Mouse (Mus musculus) layer of hippocampus, adult 18-20 months (tissue): ENCODE results near the gene Abcb5. TPM values are rescaled to one million over a fixed set of nuclear protein-coding genes. Genes with fewer than 3 reads are reported as not detected.

ENCODE experiments used
- DNase-seq, 2 experiments: peaks; one replicate each; pipeline ENCODE4 v3.0.0; 2022; ENCODE audit warnings: low spot score in 2 of 2
- total RNA-seq, 2 experiments: library from RNA; stranded (reverse); gene quantifications; 2 replicates each; pipeline ENCODE4 v1.2.3; 2021

Abcb5 gene
- total RNA-seq, 2 experiments from 2014 or later = not detected

GRCm38 (mm10) chr12:118848496-118849202, 117.6 kb downstream of the Abcb5 start:
- DNase-seq = no peak

DNA sequence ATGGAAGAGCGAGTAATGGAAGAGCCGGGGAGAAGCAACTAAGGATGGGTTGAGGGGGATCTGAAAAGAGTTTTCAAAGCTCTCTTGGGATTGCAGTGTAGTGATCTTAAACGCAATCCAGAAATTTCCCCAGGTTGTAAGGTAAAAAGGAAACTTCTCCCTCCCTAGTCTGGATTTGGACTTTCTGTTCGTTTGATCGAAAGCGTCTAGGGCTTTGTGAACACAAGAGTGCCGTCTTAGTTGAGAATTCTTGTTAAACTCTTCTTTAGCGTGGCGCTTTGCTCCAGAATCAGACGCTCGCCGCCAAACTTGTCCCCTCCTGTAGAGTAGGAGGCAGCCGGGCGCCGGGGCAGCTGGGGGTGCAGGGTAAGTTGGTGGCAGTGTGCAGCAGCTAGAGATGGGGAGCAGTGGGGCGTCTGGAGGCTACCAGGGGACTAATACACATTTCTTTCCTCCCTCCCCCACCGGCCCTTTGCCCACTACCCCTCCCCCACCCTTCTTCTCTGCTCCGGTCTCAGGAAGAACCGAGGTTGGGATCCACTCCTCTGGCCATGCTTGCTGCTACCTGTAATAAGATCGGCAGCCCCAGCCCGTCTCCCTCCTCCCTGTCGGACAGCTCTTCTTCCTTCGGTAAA, 118.2 kb downstream of the Abcb5 start:
- DNase-seq = no peak

DNA sequence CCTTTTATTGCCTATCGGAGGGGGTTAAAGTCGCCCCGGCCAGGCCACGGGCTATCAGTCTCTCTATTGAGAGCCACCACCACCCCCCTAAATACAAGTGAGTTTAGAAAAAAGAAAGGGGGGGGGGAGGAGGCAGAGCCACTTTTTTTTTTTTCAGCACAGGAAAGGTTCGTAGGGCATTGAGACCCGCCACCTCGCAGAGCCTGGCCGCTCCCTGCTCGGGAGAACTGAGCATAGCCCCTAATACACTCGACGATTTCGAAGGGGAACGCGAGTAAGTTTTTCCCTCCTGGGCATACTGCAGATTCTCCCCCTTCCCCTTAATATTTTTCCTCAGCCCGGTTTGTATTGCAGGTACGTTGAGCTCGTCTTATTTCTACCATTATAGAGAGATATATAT, 118.8 kb downstream of the Abcb5 start:
- DNase-seq = no peak

DNA sequence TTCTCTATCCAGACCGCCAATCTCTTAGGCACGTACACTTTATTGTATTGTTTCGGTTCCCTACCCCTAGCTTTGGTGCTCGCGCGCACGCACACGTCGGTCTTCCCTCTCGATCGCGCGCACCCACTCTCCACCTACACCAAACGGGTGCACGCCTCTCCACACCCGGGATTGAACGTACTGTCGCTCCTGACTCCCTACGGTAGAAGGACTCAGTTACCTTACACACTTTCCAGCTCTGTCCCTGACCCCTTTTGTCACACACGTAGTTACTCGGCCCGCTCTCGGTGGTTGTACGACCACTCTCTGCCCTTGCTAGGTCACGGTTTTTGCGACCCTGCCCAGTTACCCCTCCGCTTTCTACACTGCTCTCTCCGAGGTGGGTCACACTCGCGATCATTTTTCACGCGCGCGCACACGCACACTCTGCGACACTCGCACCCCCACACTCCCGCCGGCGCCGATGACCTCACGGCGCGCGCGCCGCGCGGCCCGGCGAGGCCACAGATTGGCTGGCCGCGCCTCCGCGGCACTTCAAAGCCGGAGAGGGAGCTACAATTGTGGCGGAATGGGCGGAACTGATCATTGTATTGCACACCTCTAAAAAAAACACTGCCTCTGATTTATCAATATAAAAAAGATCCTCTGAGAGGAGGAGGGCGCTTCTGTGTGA, 119.4 kb downstream of the Abcb5 start:
- no peak for DNase-seq

GRCm38 (mm10) chr12:118846221-118846620, 120.0 kb downstream of the Abcb5 start, which contains the start of gene Sp8:
TSS of gene Sp8 (plus strand) at chr12:118846329.
- DNase-seq = no peak

- no peak for DNase-seq
Observed at GRCm38 (mm10) chr12:118845351-118845750, 120.9 kb downstream of the Abcb5 start.

DNA sequence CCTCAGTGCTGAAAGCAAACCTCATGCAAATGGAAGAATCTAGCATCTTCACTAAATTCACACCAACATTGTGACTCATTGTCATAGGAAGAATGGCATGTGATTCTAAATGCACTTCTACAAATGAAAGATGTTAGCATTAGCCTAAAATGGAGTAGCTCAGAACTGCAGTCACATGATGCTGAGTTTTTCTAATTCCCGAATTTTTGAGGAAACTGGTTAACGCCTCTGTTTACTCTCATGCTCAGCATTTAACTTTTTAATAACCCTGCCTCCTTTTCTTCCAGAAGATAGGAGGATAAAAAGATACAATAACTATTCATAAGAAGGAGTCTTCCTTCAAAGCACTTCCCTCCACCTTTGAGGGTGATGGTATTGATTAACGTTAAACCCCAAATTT, 121.4 kb downstream of the Abcb5 start:
- DNase-seq = no peak

DNA sequence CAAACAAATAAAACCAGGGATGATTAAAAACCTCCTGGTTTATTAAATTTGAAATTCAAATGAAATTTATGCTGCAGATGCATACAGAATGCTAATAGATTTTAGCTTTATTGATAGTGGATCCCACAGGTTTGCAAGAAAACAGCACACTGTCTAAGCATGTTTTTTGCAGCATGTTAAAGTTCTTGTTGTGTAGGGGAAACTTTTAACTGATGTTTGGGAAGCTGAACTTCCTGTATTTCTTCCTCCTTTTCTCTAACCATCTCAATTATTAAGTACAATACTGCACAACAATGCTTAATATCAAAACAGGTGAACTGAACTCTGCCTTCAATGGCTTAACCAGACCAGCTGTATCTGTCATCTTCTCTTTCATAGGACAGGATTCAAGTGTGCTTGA, 122.1 kb downstream of the Abcb5 start:
- no peak for DNase-seq

DNA sequence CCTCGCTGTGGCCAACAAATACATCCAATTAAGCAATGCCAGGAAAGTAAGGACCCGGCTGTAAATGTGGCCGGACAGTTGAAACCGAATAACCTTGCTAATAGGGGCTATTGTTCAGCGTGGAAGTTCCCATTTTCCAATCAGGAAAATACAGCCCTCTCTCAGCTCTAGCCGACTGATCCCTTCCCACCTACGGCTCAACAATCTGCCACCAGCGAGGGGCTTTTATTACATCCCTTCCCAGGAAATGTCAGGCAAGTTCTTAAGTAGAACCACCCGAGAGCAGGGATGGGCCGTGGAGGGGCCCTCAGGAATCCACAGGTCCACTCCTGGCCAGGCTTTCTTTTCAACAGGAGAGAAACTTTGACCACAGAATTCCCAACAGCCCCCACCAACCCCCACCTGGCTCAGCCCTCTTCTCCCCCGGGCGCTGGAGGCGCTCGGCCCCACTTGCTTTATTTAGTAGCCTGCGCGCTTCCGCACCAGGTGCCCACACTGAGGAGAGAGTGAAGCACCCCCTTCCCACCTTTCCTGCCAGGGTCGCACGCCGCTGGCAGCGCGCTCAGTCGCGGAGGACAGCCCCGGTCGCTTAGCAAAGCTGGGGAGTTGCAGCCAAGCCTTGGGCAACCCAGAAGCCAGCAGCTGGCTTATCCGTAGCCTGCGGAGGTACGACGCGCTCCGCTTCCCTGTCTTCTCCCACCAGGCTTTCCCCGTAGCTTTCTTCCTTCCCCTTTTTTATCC, 123.4 kb downstream of the Abcb5 start:
- no peak for DNase-seq

- no peak for DNase-seq
Observed at GRCm38 (mm10) chr12:118841971-118842550, 124.2 kb downstream of the Abcb5 start.

- no peak for DNase-seq
Observed at GRCm38 (mm10) chr12:118841381-118841922, 124.8 kb downstream of the Abcb5 start.

DNA sequence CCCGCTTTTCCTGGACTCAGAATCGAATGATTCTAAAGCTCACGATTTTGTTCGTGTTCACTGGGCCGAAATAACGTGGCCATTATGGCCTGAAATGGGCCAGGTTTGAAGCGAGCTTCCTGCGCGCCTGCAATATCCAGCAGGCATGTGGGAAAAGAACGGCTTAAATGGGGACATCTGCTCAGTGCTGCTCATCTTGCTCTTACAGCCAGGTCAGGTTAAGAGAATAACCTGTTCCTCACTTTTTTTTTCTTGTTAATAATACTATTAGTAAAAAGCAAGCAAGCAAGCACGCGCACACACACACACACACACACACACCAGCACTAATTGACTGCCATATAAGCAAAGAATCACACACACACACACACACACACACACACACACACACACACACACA, 125.4 kb downstream of the Abcb5 start:
- DNase-seq = no peak

DNA sequence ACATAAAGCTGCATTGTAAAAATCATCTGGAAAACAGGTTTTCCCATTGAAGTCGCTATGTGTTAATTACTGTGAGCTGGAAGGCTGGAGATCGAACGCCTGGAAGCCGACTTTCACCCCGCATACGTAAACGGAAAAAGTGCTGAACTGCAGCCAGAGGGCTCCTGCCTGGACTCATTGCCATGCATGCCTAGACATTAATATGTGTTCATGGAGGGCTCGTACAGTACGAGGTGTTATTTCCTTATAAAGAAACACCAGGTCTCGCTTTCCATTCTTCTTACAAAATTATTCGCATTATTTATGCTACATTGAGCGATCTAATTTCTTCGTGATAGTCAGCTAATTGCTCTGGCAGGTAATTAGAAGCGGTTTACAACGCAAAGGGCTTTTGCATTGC, 125.9 kb downstream of the Abcb5 start:
- no peak for DNase-seq

DNA sequence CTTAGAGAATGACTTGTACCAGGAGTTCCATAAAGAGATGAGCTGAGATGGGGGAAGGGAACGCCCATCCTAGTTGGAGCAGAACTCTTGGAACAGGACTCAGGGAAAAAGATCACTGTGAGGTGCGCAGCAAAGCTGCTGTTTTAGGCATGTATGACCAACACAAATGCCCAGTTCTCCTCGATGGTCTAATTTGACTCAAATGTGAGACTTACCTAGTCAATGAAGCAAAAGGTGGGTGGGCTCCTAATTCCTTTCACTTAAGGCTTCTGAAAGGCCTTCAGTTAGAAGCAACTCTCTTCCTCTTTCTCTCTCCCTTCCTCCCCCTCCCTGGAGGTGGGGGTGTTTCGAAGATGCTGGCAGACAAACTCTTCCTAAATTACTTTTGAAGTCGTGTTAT, 126.8 kb downstream of the Abcb5 start:
- DNase-seq = no peak

GRCm38 (mm10) chr12:118838260-118838659, 128.0 kb downstream of the Abcb5 start:
- DNase-seq = no peak

- DNase-seq = no peak
Observed at GRCm38 (mm10) chr12:118837361-118837760, 128.9 kb downstream of the Abcb5 start.

GRCm38 (mm10) chr12:118836411-118837341, 129.5 kb downstream of the Abcb5 start:
- no peak for DNase-seq

DNA sequence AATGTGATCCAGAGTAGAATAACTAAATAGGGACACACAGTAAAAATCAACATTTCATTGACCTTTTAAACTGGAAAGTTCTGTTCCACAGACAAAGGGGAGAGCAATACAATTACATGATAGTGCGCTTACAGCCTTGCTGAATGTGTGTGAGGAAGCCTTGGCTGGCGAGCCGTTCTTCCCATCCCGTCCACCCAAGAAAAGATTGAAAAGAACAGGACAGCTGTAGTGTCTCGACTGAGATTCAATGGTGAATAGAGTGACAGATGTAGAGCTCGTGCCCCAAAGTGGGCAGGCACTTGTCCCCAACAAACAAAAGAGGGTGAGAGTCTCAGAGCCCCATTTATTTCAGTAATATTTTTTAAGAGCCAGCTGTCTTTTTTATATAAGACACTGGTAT, 136.3 kb downstream of the Abcb5 start:
- no peak for DNase-seq
